Mouse (Mus musculus) midbrain, embryonic 14.5 days (tissue): ENCODE data around the gene Lag3. TPM values are rescaled to one million over a fixed set of nuclear protein-coding genes. Genes with fewer than 3 reads are reported as not detected.

Experiments
- ATAC-seq: fragments of 200-750 bp; cut with Nextera tagmentation; 2 replicates; pipeline ENCODE4 v1.8.0; 2017; ENCODE audit warnings: moderate number of reproducible peaks, moderate library complexity; ENCODE audit not compliant: low FRiP score, low TSS enrichment
- DNase-seq: peaks from one replicate; pipeline ENCODE4 v3.0.0-alpha.2; 2015
- H3K27ac ChIP-seq: fragments of 300-500 bp; sonication (generic); replicated peaks from 2 replicates; pipeline ENCODE4 v1.5.1; 2014; ENCODE audit warnings: mild to moderate bottlenecking, low read depth, low read length, moderate library complexity
- H3K27me3 ChIP-seq: fragments of 300-500 bp; sonication (generic); 2 replicates; pipeline ENCODE4 v1.6.1; 2014; ENCODE audit warnings: low read length, control low read depth, mixed read lengths; ENCODE audit not compliant: control insufficient read depth, insufficient read depth
- H3K36me3 ChIP-seq: fragments of 300-500 bp; sonication (generic); 2 replicates; pipeline ENCODE4 v1.6.1; 2014; ENCODE audit warnings: low read length, control low read depth; ENCODE audit not compliant: control insufficient read depth, insufficient read depth
- H3K4me1 ChIP-seq: fragments of 300-500 bp; sonication (generic); 2 replicates; pipeline ENCODE4 v1.6.1; 2014; ENCODE audit warnings: mild to moderate bottlenecking, antibody characterized with exemption, low read length, control low read depth; ENCODE audit not compliant: control insufficient read depth, insufficient read depth
- H3K4me2 ChIP-seq: fragments of 300-500 bp; sonication (generic); 2 replicates; pipeline ENCODE4 v1.6.1; 2014; ENCODE audit warnings: mild to moderate bottlenecking, low read length, moderate library complexity
- H3K4me3 ChIP-seq: fragments of 300-500 bp; sonication (generic); replicated peaks from 2 replicates; pipeline ENCODE4 v1.5.1; 2014; ENCODE audit warnings: low read depth, low read length
- H3K9ac ChIP-seq: fragments of 300-500 bp; sonication (generic); replicated peaks from 2 replicates; pipeline ENCODE4 v1.6.1; 2014; ENCODE audit warnings: mild to moderate bottlenecking, low read length, moderate library complexity
- H3K9me3 ChIP-seq: fragments of 300-500 bp; sonication (generic); 2 replicates; pipeline ENCODE4 v1.6.1; 2016; ENCODE audit warnings: low read length, control low read depth, mixed read lengths; ENCODE audit not compliant: control insufficient read depth
- WGBS: fragments of 180-500 bp; shearing (Covaris S2); extraction: QIAGEN DNeasy Blood & Tissue Kit; methylation state at CpG from one replicate; pipeline ENCODE4 v1.1.7; 2014; 5-methylcytosine and 5-hydroxymethylcytosine counted together
- polyA plus RNA-seq: library from polyadenylated mRNA; unstranded; fragments of >200 nt; fragmentation: Nextera tagmentation; extraction: Ambion mirVana; gene quantifications from 2 replicates; pipeline ENCODE4 v1.2.1, GENCODE M21; 2014

Gene Lag3
- polyA plus RNA-seq, 1 experiment from 2014 or later, result 3.5 TPM

DNA sequence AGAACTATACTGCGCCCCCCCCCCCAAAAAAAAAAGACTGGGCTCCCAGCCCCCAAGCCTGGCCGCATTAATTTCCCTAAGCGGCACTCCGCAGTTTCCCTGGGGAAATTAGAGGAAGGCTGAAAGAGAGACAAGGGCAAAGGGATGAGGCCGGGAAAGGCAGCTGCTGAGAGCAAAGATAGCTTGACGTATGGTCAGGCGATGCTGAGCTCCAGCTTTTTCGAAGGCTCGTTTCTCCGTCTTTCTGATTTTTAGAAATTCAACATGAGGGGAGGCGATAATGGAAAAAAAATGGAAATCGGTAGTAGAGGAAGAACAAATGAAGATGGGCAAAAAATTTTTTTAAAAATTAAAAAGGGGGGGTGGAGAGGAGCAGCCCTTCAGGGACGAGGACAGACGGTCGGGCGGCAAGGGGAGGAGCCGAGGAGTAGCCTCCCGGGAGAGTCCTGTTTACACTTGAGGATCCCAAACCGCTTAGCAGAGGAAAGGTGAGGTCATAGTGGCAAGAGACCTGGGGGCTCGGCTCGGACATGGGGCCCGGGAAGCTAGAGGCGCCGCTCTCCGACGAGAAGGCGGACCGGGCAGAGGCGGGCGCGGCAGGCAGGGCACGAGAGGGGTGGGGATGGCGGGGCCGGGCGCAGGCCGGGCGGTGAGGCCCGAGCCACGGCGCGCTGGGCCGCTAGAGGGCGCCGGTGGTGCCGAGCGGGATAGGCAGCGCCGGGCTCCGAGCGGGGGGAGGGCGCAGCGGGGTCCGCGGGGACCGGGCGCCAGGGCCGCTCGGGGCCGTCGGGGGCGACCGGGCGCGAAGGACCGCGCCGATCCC, 5.4 kb upstream of the Lag3 start:
- Histone ChIP-seq H3K27me3 (no peaks in the 10 kb centered on the region), H3K36me3 (peaks cover 27% of the 10 kb centered on the region), H3K9ac (peak overlapping the region; percentile 100), H3K4me3 (peak overlapping the region; percentile 94), H3K4me1 (peaks cover 53% of the 10 kb centered on the region), H3K9me3 (no peaks in the 10 kb centered on the region), H3K27ac (peak overlapping the region; percentile 100), H3K4me2 (peak overlapping the region; percentile 99)
- ATAC-seq (peak; percentile 54), DNase-seq (peak; percentile 95)
- WGBS, result under 1% methylated on average over 60 of the region's 67 CpGs

DNA sequence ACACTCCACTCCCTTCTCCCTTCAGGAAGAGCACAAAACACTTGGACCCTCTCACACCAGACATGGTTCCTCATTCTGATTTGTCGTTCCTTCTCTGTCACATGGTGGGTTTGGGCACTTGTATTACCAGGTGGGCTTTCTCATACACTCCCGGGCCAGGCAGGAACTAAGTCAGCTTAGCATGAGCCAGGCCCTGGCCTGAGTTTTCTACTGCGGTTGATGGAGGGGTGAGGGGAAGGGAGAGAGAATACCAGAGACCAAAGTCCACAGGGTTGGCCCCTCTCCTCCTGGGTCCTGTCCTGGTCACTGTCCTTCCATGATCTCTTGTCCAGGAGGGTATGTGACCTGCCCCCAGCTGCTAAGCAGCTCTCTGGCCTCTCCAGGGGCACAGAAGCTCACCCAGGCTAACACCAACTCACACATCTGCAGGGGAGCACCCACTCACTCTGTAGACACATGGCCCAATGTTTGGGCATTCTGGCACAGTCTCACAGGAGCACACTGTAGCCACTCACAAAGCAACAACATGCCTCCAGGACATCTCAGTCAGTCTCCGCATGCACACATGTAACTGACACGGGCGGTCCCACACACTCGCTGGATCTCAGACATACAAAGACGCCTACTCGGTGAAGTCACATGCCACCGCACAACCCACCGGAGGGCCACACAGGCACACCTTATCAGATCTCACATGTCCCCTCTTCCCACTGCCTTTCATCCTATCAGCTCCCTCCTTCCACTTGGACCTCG, 4.6 kb upstream of the Lag3 start:
- 1% methylated on average over 12 of the region's 12 CpGs for WGBS

DNA sequence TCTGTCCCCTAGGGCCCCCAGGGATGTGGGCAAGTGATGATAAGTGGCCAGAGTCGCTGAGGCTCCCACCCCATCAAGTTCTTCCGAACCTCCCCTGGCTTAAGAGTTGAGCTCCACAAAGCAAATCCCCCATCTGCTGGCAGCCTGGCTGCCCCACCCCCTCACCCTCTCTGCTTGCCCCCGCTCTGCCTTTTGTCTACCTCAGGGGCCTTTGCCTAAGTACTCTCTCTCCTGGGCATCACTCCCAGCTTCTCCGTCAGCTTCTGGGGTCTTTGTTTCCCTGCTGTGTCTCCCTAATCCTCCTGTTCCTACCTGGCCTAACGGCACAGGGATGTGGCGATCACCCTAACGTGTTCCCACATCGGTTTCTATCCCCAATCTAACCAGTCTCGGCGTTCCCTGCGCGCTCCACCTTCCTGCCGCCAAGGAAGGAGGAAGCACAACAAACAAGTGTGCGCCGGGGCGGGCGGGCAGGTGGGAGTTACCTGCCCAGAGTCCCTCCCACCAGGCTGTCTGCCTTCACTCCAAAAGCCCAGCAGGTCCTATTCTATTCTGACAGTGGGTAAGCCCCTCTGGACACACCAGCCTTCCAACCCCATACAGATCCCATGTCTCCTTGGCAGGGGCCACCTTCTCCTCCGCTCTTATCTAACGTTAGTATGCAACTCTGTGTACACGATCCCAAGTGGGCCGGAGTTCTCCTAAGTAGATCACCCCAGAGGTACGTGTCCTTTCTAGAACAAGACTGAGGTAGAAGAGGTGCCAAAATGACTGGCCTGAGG, 3.8 kb upstream of the Lag3 start:
- DNase-seq (peak; percentile 70), ATAC-seq (no peak)
- Histone ChIP-seq H3K9ac (peak overlapping the region; percentile 100), H3K4me3 (peak overlapping the region; percentile 94), H3K27ac (peak overlapping the region; percentile 100), H3K4me1 (peaks cover 46% of the 10 kb centered on the region), H3K27me3 (no peaks in the 10 kb centered on the region), H3K4me2 (peak overlapping the region; percentile 99), H3K9me3 (no peaks in the 10 kb centered on the region), H3K36me3 (peaks cover 27% of the 10 kb centered on the region)
- WGBS, result 3% methylated on average over 22 of the region's 22 CpGs

More for the DNA sequence above, 4.6 kb upstream of the Lag3 start:
- peak overlapping the region; percentile 94 for H3K4me3 ChIP-seq
- peak overlapping the region; percentile 100 for H3K9ac ChIP-seq
- no peaks in the 10 kb centered on the region for H3K27me3 ChIP-seq
- peaks cover 48% of the 10 kb centered on the region for H3K4me1 ChIP-seq
- DNase-seq (peak; percentile 52), ATAC-seq (no peak)
- H3K4me2 ChIP-seq, result peak overlapping the region; percentile 99
- H3K27ac ChIP-seq, result peak overlapping the region; percentile 100
- H3K36me3 ChIP-seq, result peaks cover 27% of the 10 kb centered on the region
- H3K9me3 ChIP-seq, result no peaks in the 10 kb centered on the region

DNA sequence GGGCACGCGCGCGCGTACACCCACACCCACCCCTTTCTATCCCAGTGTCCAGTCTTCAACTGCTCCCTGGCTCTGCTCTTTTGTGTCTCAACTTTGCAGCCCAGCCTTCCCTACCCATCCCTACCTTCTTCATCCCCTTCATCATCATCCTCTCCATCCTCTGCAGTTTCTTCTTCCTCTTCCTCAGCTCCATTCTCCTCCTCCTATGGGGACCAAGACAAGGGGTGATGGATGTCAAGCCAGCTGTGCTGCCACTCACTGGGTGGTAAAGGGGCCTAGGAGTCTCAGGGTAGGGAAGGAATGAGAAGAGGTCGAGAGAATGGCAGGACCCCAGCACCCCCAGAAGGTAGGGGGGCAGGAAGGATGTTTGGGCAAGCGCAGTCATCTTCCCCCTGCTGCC, 3.0 kb upstream of the Lag3 start:
- no peaks in the 10 kb centered on the region for H3K9me3 ChIP-seq
- ATAC-seq, result no peak
- WGBS, result 84% methylated on average over 7 of the region's 7 CpGs
- H3K9ac ChIP-seq, result peak overlapping the region; percentile 100
- H3K36me3 ChIP-seq, result peaks cover 27% of the 10 kb centered on the region
- no peak for DNase-seq
- H3K27ac ChIP-seq, result peak overlapping the region; percentile 100
- H3K27me3 ChIP-seq, result no peaks in the 10 kb centered on the region
- H3K4me2 ChIP-seq, result peak overlapping the region; percentile 99
- H3K4me3 ChIP-seq, result peak overlapping the region; percentile 94
- H3K4me1 ChIP-seq, result peaks cover 49% of the 10 kb centered on the region

DNA sequence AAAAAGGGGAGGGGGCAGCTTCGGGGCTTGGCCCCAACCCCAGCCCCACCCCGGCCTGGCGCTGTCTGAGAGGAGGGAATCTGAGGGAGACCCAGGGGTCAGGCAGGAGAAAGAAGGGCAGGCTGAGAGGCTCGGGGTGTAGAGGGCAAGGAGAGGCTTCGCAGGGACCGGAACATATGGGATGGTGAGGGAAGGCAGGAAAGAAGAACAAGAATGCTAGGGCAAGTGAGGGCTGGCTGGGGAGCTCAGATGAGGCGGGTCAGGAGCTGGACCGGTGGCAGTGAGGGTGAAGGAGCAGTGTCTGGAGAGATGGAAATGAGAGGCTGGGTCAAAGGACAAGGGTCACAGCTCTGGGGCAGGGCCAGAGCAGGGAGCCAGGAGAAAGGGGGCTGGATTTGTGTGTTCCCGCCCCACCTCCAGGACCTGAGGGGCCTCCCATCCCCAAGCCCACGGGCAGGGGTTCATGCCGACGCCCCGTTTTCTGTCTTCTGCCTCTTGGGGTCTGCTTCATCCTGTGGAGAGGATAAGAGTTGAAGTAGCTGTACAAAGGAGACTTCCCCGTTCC, 2.3 kb upstream of the Lag3 start:
- DNase-seq (no peak), ATAC-seq (no peak)
- H3K4me3 ChIP-seq, result no peak overlapping the region
- H3K36me3 ChIP-seq, result peaks cover 27% of the 10 kb centered on the region
- H3K27ac ChIP-seq, result peak overlapping the region; percentile 100
- peak overlapping the region; percentile 100; the same call in 1 of the 2 replicates for H3K9ac ChIP-seq
- H3K4me2 ChIP-seq, result peak overlapping the region; percentile 99
- H3K27me3 ChIP-seq, result no peaks in the 10 kb centered on the region
- WGBS, result 53% methylated on average over 14 of the region's 14 CpGs
- no peaks in the 10 kb centered on the region for H3K9me3 ChIP-seq
- H3K4me1 ChIP-seq, result peaks cover 44% of the 10 kb centered on the region

DNA sequence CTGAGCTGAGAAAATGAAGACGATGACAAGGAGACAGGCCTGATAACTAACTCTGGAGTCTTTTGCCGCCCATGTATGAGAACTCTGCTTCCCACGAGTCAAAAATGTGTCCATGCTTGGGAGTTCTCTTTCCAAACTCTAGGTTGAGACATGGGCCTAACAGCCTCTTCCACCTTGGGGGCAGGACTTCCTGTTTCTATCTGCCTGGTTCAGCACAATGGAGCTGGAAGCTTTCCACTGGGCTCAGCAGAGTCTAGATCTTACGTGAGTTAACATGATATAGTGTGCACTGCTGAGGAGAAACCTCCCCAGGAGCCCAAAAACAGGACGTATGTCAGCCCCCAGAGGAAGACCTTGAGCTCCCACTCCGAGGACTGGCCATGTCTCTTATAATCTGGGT, 1.7 kb upstream of the Lag3 start:
- Histone ChIP-seq H3K36me3 (peaks cover 30% of the 10 kb centered on the region), H3K4me3 (no peak overlapping the region), H3K4me2 (no peak overlapping the region; the same call in 1 of the 2 replicates), H3K27ac (peak overlapping the region; percentile 10), H3K27me3 (0 out of 2 replicates have a peak, but pooled peaks cover 4% of the 10 kb centered on the region), H3K4me1 (peaks cover 38% of the 10 kb centered on the region), H3K9me3 (no peaks in the 10 kb centered on the region), H3K9ac (no peak overlapping the region)
- no peak for ATAC-seq
- WGBS, result 64% methylated on average over 6 of the region's 6 CpGs
- DNase-seq, result no peak

DNA sequence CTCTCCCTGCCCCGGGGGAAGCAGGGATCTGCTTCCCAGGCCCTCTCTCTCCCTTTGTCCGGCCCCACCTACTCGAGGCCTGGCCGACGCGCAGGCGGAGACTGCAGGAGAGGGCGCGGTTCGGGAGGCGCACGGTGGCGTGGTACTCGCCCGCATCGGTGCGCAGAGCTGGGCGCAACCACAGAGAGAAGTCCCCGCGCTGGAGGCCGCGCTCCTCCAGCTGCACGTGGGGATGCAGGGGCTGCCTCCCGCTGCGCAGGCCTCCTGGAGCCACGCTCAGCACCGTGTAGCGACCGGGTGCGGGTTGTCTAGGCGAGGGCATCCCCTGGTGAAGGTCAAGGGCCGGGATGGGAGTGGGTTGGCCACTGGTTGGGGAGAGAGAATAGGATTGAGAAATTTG, 1.5 kb downstream of the Lag3 start:
- Histone ChIP-seq H3K4me1 (peaks cover 36% of the 10 kb centered on the region), H3K27me3 (0 out of 2 replicates have a peak, but pooled peaks cover 4% of the 10 kb centered on the region), H3K4me2 (peak overlapping the region; percentile 46), H3K9ac (peak overlapping the region; percentile 43), H3K4me3 (0 out of 2 replicates have a peak overlapping the region, but pooled peaks have one; percentile 1), H3K27ac (no peak overlapping the region), H3K9me3 (no peaks in the 10 kb centered on the region), H3K36me3 (peaks cover 30% of the 10 kb centered on the region)
- DNase-seq (peak; percentile 59), ATAC-seq (peak; percentile 21; the same call in 1 of the 2 replicates)
- 3% methylated on average over 32 of the region's 32 CpGs for WGBS

DNA sequence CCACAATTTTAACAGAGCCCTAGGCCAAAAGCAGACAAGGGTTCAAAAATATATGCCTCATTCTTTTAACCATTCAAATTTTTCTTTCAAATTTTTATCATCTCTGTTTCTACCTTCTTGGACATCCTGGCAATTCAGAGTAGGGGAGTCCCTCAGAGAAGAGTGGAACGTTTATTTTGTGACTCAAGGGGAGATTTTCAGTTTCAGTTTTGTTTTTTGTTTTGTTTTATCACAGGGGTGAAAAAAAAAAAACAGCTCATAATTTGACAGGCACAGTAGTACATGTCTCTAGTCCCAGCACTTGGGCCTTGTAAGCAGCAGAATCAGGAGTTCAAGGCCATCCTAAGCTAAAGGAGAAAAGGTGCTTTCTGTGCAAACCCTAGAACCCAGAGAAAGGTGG, 3.7 kb downstream of the Lag3 start:
- H3K9ac ChIP-seq, result no peak overlapping the region
- 0 out of 2 replicates have a peak, but pooled peaks cover 4% of the 10 kb centered on the region for H3K27me3 ChIP-seq
- no peak for ATAC-seq
- H3K4me3 ChIP-seq, result no peak overlapping the region
- peaks cover 35% of the 10 kb centered on the region for H3K4me1 ChIP-seq
- H3K36me3 ChIP-seq, result peaks cover 8% of the 10 kb centered on the region
- H3K4me2 ChIP-seq, result no peak overlapping the region
- no peak overlapping the region for H3K27ac ChIP-seq
- WGBS, result 83% methylated on average over 1 of the region's 1 CpGs
- no peaks in the 10 kb centered on the region for H3K9me3 ChIP-seq
- DNase-seq, result no peak
